Mouse (Mus musculus) T-helper 2 cell (primary cell): ENCODE measurements around the gene Gapdhs.
"Not testable (repeated sequence)": the region's sequence is repeated elsewhere in the genome, so short reads cannot be mapped to it uniquely, and the experiment has no call there.

Source experiments
- in situ Hi-C: fragments of 300-600 bp; cut with MboI, MseI; formaldehyde crosslinking; loops from one replicate; pipeline ENCODE4 v1.15.1; 2025; ENCODE audit warnings: high pct_unique_total_duplicates

Gene Gapdhs

GRCm38 (mm10) chr7:30743617-30744016, at the start of gene Gapdhs:
Gene Gapdhs (minus strand): TSS chr7:30743681.
- in situ Hi-C loops: not testable (repeated sequence)

DNA sequence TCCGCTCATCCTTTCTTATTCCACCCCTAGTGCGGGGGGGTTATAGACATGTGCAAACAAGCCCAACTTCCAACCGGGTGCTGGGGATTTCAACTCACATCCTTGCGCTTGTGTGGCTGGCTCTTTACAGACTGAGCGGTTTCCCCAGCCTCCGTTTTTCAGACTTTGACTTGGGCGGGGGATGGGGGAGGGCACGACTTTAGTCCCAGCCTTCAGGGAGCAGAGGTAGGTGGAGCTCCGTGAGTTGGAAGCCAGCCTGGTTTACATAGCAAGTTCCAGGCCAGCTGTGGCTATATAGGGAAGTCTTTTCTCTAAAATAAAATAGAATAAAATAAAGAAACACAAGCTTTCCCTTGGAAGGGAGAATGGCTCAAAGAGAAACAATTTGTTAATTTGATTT, 48.4 kb upstream of the Gapdhs start:
- in situ Hi-C loops: no loop called here

DNA sequence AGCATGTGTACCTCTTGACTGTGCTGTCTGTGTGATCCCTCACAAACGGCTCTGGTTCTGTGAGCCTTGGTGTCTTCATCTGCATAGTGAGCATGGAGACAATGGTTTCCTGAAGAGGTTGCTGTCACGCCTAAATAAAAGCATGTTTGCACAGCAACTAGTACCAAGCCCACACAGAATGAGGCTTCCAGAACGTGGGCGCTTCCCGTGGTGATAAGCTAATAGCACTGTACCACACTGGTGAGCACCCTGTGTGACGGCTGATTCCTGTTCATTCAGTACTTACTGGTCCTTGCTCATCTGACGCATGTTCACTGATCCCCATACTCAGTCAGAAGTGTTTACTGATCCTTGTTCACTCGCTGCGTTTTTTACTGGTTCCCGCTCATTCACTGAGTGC, 46.7 kb upstream of the Gapdhs start:
- in situ Hi-C loops: no loop called here

DNA sequence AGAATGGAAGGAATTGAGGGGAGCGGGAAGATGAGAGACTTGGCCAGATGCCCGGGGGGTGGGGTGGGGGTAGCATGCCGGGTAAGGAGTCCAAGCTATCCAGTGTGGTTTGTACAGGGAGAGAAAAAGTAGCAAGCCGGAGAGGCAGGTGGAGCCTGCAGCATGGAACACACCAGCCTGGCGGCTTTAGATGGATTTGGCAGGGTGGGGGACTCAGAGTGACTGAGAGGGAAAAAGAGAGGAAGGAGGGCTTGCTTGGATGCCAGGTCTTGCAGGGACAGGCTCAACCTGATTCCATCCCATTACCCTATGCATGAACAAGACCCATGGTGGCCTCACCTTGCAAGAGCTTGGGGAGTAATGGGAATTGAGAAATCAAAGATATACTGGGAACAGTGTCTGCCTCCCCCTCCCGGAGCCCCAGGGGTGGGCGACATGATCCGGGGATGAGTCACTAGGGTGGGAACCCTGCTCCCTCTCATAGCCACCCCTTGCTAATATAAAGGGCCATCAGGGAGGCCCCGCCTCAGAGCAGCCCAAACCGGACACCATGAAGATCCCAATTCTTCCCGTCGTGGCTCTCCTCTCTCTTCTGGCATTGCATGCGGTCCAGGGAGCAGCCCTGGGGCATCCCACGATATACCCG, 44.0 kb upstream of the Gapdhs start, which contains the start of gene Krtdap:
Gene Krtdap, plus strand, starts transcription at position 520 of the 646 bp plus-strand sequence.
- in situ Hi-C loops: no loop called here

GRCm38 (mm10) chr7:30785721-30786546, 42.5 kb upstream of the Gapdhs start:
- in situ Hi-C loops: no loop called here

- in situ Hi-C loops: no loop called here
Measured at GRCm38 (mm10) chr7:30785154-30785553, 41.7 kb upstream of the Gapdhs start.

DNA sequence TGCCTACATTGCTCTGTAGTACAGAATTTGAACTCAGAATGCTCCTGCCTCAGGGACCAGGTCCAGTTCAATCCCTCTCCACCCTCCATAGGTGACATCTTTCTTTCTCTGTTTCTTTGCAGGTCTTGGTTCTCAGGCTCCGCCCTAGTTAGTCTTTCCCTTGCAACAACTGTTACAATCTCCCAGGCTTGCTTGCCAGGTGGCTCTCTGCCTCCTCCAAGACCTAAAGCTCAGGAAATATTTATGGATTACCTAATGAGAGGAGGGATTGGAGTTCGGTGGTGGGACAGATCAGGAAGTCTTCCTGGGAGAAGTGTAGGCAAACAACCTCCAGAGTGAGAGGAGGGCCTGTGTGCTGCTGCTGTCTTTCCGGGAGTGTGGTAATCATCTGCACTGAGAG, 39.2 kb upstream of the Gapdhs start:
- in situ Hi-C loops: no loop called here

GRCm38 (mm10) chr7:30781792-30782191, 38.3 kb upstream of the Gapdhs start:
- in situ Hi-C loops: no loop called here

- in situ Hi-C loops: no loop called here
Measured at GRCm38 (mm10) chr7:30777911-30778310, 34.4 kb upstream of the Gapdhs start.

DNA sequence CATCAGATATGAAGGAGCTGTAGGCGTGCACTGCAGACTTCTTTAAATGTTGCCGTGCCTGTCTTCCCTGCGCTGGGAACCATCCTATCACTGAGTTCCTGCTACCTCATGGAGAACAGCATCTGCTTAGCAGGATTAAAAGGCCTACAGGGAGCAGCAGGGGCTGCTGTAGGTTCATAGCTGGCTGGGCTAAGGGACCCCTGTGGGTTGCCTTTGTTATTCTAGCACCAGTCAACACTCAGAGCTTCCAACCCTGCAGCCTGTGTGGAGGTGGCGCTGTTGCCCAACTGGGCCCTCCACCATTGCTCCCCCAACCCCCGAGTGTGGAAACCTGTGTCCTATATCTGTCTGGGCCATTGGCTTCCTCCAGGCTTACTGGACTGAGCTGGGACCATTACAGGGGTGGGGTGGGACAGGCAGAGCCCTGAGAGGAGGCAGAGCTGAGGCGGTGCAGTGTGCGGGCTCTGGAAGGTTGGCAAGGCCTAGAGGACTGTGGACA, 33.6 kb upstream of the Gapdhs start:
- in situ Hi-C loops: no loop called here

DNA sequence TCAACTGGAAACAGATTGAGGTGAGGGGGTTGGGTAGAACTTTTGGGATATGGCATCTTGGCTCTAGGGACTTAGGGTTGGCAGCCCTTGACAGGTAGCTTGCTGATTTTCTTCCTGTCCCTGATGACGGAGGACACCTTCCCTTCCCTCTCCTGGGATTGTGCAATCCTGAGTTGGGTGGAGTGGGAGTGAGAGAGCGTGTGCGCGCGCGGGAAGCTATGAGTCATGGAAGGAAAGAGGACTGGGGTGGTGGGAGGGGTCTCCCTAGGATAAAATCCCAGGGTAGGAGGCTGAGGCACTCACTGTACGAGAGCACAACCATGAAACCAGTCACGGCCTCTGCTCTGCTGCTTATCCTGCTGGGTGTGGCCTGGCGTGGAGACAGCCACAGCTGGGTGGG, 32.6 kb upstream of the Gapdhs start:
- in situ Hi-C loops: no loop called here

GRCm38 (mm10) chr7:30769236-30769635, 25.8 kb upstream of the Gapdhs start:
- in situ Hi-C loops: no loop called here

DNA sequence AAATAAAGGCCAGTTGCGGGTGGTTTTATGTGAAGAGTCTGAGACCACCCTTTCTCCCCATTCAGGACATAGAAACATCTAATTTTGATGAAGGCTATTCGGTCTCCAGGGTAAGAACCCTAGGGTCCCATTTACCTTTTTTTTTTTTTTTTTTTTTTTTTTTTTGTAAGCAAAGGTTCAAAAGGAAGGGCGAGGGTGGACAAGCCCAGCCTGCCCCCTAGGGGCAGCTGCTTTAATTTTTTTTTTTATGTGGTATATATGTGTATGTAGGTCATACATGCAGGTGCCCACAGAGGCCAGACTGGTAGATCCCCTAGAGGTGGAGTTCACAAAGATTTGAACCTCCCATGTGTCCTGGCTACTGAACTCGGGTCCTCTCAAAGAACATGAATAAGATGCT, 22.9 kb upstream of the Gapdhs start:
- in situ Hi-C loops: no loop called here

DNA sequence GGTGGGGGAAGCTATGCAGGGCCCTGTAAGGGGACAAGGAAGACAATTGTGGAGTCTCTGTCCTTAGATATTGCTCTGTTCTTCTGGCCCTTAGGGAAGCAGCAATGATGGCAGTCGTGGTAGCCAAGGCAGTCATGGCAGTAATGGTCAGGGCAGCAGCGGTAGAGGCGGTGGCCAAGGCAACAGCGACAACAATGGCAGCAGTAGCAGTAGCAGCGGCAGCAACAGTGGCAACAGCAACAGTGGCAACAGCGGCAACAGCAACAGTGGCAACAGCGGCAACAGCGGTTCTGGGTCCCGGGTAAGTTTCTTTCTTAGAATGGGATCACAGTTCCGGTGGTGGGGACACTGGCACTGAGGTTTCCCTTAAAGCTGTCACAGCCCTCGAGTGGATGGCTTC, 21.7 kb upstream of the Gapdhs start:
- in situ Hi-C loops: no loop called here

DNA sequence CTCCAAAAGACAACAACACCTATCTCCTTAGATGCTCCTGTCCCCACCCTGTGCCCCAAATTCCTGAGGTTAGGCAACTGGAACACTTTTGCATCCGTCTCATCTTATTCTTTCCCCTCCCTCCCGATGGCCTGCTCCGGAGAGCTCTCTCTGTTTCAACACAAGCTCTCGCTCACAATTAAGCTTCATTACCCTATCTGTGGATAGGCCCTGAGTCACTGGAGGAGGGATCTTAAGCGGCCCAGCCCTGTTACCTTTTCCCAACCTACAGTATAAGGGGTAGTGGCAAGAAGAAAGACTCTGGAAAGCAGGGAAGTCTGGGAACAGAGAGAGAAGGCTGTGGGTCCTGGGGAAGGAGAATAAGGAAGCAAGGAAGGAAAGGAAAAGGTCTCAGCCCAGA, 20.0 kb upstream of the Gapdhs start, which contains the start of gene Dmkn:
Gene Dmkn, plus strand, starts transcription at position 301 of the 400 bp plus-strand sequence.
- in situ Hi-C loops: no loop called here

DNA sequence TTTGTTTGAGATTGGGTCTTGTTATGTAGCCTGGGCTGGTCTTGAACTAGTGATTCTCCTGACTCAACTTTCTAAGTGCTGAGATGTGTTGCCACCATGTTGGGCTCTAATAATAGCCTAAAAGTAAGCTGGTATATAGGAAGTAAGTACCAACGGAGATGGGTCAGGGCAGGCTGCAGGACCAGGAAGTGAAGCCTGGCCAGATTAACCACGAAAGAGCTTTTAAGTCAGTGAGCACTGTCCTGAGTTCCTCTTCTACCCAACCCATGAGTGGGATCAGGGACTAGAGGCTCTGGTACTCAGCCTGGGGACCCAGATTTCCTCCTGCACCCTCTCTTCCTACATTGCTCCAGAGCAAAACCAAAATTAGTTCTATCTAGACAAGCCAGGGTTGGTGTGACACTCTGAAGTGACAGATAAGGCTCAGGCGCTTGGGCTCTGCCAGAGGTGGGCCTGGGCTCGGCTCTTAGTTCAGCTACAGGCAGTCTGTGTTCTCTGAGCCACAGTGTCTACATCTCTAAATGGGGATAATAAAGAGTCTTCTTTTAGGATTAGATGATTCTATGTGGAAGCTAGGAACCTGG, 18.4 kb upstream of the Gapdhs start:
- in situ Hi-C loops: no loop called here

GRCm38 (mm10) chr7:30758853-30759252, 15.4 kb upstream of the Gapdhs start:
- in situ Hi-C loops: no loop called here

- in situ Hi-C loops: no loop called here
Measured at GRCm38 (mm10) chr7:30757001-30757400, 13.5 kb upstream of the Gapdhs start.

GRCm38 (mm10) chr7:30751086-30751669, 7.7 kb upstream of the Gapdhs start, which contains the start of gene Sbsn:
Gene Sbsn (plus strand): TSS chr7:30751471.
- in situ Hi-C loops: no loop called here

- in situ Hi-C loops: no loop called here
Measured at GRCm38 (mm10) chr7:30749824-30750606, 6.5 kb upstream of the Gapdhs start.

DNA sequence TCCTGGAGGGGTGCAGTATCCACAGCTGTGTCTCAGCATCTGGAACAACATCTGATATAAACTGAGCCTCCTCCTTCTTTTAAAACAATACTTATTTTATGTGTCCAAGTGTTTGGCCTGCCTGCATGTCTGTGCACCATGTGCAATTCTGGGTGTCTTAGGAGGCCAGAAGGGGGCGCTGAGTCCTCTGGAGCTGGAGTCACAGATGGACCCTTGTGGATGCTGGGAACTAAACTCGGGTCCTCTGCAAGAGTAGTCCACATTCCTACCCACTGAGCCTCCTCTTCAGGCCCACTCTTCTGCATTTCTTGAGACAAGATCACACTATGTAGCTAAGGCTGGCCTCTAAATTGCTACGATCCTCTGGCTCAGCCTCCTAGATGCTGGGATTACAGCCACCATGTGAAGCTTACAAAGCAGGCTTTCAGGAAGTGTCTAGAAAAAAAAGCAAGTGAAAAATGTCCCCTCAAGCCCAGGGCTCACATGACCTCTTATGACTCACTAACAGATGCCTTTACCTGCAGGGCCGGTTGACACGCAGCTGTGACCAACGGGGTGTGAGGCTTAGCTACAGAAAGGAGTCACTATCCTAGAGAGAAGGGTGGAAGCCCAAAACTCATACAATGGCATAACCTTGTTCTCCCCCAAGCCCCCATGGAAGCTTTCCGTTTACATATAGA, 4.2 kb upstream of the Gapdhs start:
- in situ Hi-C loops: no loop called here
